ENCODE assay signal across 21 mouse cellular contexts in genomic region chr13:28312090-28312489, GRCm38 (mm10). TPM values are rescaled to one million over a fixed set of nuclear protein-coding genes. Genes with fewer than 3 reads are reported as not detected.
DNase-seq lines count a peak whose midpoint lies in the region; ATAC-seq and TF ChIP-seq lines count a peak whose summit lies in the region.
"Had no signal": no experiment of that assay in that cellular context is flagged by ENCODE, and none has a peak within 500 bp of the region (broad histone marks: within the 10 kb centered on the region; RNA-seq: fewer than 3 reads in every experiment).

No protein-coding gene starts in this region.

- 47% methylated on average over 6 of the region's 6 CpGs for WGBS in kidney, embryonic 15.5 days
- WGBS in lung, embryonic 16.5 days: 26% methylated on average over 6 of the region's 6 CpGs
- WGBS in forebrain, embryonic 15.5 days: 75% methylated on average over 6 of the region's 6 CpGs

- CTCF ChIA-PET in Patski (lab: Charles Lee): interaction anchor here (0.6 to 1.3 kb wide), 2 partner anchors 124 to 1828 kb away, joined by 3 read pairs; no protein-coding TSS in a partner anchor

- no peak overlapping the region for H3K4me3 ChIP-seq in kidney, embryonic 15.5 days (replicated peaks)
- H3K4me3 ChIP-seq in lung, embryonic 16.5 days (ENCODE audit: low read length): no peak overlapping the region
- no peak overlapping the region for H3K4me3 ChIP-seq in forebrain, embryonic 15.5 days
- H3K4me3 ChIP-seq: embryonic facial prominence, embryonic 13.5 days; heart, embryonic 10.5 days; megakaryocyte, embryonic 14.5 days; midbrain, embryonic 13.5 days had no signal

- POLR2A ChIA-PET in Patski (lab: Charles Lee): interaction anchor here (0.6 kb wide), 1 partner anchor 89 kb away, joined by 6 read pairs; no protein-coding TSS in a partner anchor

- no peaks in the 10 kb centered on the region for H3K9me3 ChIP-seq in kidney, embryonic 15.5 days (replicated peaks)
- no peaks in the 10 kb centered on the region for H3K9me3 ChIP-seq in lung, embryonic 16.5 days (ENCODE audit: control insufficient read depth, low read length)
- H3K9me3 ChIP-seq in forebrain, embryonic 15.5 days: no peaks in the 10 kb centered on the region
- H3K9me3 ChIP-seq: embryonic facial prominence, embryonic 13.5 days; heart, embryonic 10.5 days; megakaryocyte, embryonic 14.5 days; midbrain, embryonic 13.5 days had no signal

- in situ Hi-C loops in Patski (cut with MboI; ENCODE audit: low pct_unique_long_range_greater_than_20kb): no loop called here

- peaks cover 6% of the 10 kb centered on the region; the same call in 1 of the 2 replicates for H3K4me1 ChIP-seq in kidney, embryonic 15.5 days
- H3K4me1 ChIP-seq in lung, embryonic 16.5 days (replicated peaks; ENCODE audit: control insufficient read depth, insufficient read depth, low read length): peaks cover 16% of the 10 kb centered on the region
- H3K4me1 ChIP-seq in forebrain, embryonic 15.5 days: no peaks in the 10 kb centered on the region
- H3K4me1 ChIP-seq: embryonic facial prominence, embryonic 13.5 days; megakaryocyte, embryonic 14.5 days; midbrain, embryonic 13.5 days had no signal

- H3K36me3 ChIP-seq in kidney, embryonic 15.5 days: no peaks in the 10 kb centered on the region
- H3K36me3 ChIP-seq in lung, embryonic 16.5 days (ENCODE audit: control insufficient read depth, insufficient read depth, low read length): no peaks in the 10 kb centered on the region
- no peaks in the 10 kb centered on the region for H3K36me3 ChIP-seq in forebrain, embryonic 15.5 days
- H3K36me3 ChIP-seq: embryonic facial prominence, embryonic 13.5 days; heart, embryonic 10.5 days; midbrain, embryonic 13.5 days had no signal

- no peaks in the 10 kb centered on the region for H3K27me3 ChIP-seq in kidney, embryonic 15.5 days
- H3K27me3 ChIP-seq in lung, embryonic 16.5 days (ENCODE audit: control insufficient read depth, insufficient read depth, low read depth, low read length): no peaks in the 10 kb centered on the region
- H3K27me3 ChIP-seq in Patski: no peaks in the 10 kb centered on the region
- no peaks in the 10 kb centered on the region for H3K27me3 ChIP-seq in forebrain, embryonic 15.5 days
- H3K27me3 ChIP-seq: embryonic facial prominence, embryonic 13.5 days; megakaryocyte, embryonic 14.5 days; midbrain, embryonic 13.5 days had no signal

- no peak overlapping the region for H3K9ac ChIP-seq in kidney, embryonic 15.5 days
- no peak overlapping the region for H3K9ac ChIP-seq in lung, embryonic 16.5 days (ENCODE audit: low read length)
- H3K9ac ChIP-seq in forebrain, embryonic 15.5 days (replicated peaks): no peak overlapping the region
- H3K9ac ChIP-seq: embryonic facial prominence, embryonic 13.5 days; hindbrain, embryonic 14.5 days; liver, postnatal 0 days; midbrain, embryonic 13.5 days had no signal

- ATAC-seq in kidney, embryonic 15.5 days (replicated peaks; ENCODE audit: low FRiP score): no peak
- peak; percentile 64 for ATAC-seq in lung, embryonic 16.5 days (ENCODE audit: low read depth)
- peak; percentile 92 for ATAC-seq in Patski
- ATAC-seq in forebrain, embryonic 15.5 days (replicated peaks): no peak
- ATAC-seq: forebrain, embryonic 14.5 days; inflammation-experienced regulatory T-cells, adult 6 months; liver, postnatal 0 days; midbrain, embryonic 13.5 days had no signal

- peak overlapping the region; percentile 18 for H3K27ac ChIP-seq in kidney, embryonic 15.5 days
- peak overlapping the region; percentile 52 for H3K27ac ChIP-seq in lung, embryonic 16.5 days (ENCODE audit: low read length)
- H3K27ac ChIP-seq in forebrain, embryonic 15.5 days (replicated peaks): no peak overlapping the region
- H3K27ac ChIP-seq: embryonic facial prominence, embryonic 13.5 days; heart, embryonic 10.5 days; hindbrain, embryonic 14.5 days; midbrain, embryonic 13.5 days had no signal

- no peak for TF ChIP-seq CTCF in Patski (IDR thresholded peaks at IDR 0.05)

- DNase-seq in kidney, postnatal 25 days: no peak
- no peak for DNase-seq in lung, adult 18-20 months
- no peak for DNase-seq in Patski (ENCODE audit: low read depth, low spot score)
- DNase-seq in lung, postnatal 14 days: peak; percentile 1
- DNase-seq in right cerebral cortex, postnatal 14 days: no peak
- DNase-seq: cerebellum, adult 2 months; cerebellum, postnatal 25 days; heart, postnatal 4 days; liver, postnatal 0 days; retina, postnatal 1 day; thymus, postnatal 14 days had no signal

- H3K4me2 ChIP-seq in kidney, embryonic 15.5 days: 0 out of 2 replicates have a peak overlapping the region, but pooled peaks have one; percentile 1
- peak overlapping the region; percentile 11; the same call in 1 of the 2 replicates for H3K4me2 ChIP-seq in lung, embryonic 16.5 days (ENCODE audit: low read depth, low read length)
- H3K4me2 ChIP-seq in forebrain, embryonic 15.5 days (replicated peaks): no peak overlapping the region
- H3K4me2 ChIP-seq: embryonic facial prominence, embryonic 13.5 days; hindbrain, embryonic 14.5 days; midbrain, embryonic 13.5 days had no signal

RNA-seq across cellular contexts. Expression of gene Gm11361, which starts 54.8 kb away (rescaled TPM):
- 5.8 and 6.8 TPM in 2 replicates for polyA plus RNA-seq in kidney, embryonic 15.5 days (2015; fragmentation: Nextera tagmentation; extraction: Ambion mirVana)
- polyA plus RNA-seq in lung, embryonic 16.5 days (2015; fragmentation: Nextera tagmentation; extraction: Ambion mirVana): 7.8 and 10.9 TPM in 2 replicates
- 1.7 TPM for polyA plus RNA-seq in Patski (2021)
- 2.1 and 2.4 TPM in 2 replicates for polyA plus RNA-seq in forebrain, embryonic 15.5 days (2015; fragmentation: Nextera tagmentation; extraction: Ambion mirVana)

Comparison
In these comparisons a context has a peak if more than half of its experiments do, and no peak if none do; other contexts are left out.
1. ATAC-seq: peak in lung, embryonic 16.5 days (single experiment) and Patski (single experiment); none in kidney, embryonic 15.5 days (single experiment) and forebrain, embryonic 15.5 days (single experiment).